Mouse (Mus musculus) forebrain, postnatal 0 days (tissue): ENCODE measurements around the gene Kif1a. TPM values are rescaled to one million over a fixed set of nuclear protein-coding genes. Genes with fewer than 3 reads are reported as not detected.
A peak's percentile ranks its signal among the peaks of the same experiment; 100 is the strongest.

Experiments used
- ATAC-seq: fragments of 200-750 bp; cut with Nextera tagmentation; 2 replicates; pipeline ENCODE4 v1.8.0; 2017; ENCODE audit warnings: mild to moderate bottlenecking, moderate library complexity
- DNase-seq: peaks from one replicate; pipeline ENCODE4 v3.0.0-alpha.2; 2015
- H3K27ac ChIP-seq: fragments of 300-500 bp; sonication (generic); 2 replicates; pipeline ENCODE4 v1.5.1; 2014; ENCODE audit warnings: low read depth, mild to moderate bottlenecking, antibody characterized with exemption, low read length, moderate library complexity, mixed read lengths
- H3K27me3 ChIP-seq: fragments of 300-500 bp; sonication (generic); 2 replicates; pipeline ENCODE4 v1.6.1; 2014; ENCODE audit warnings: mild to moderate bottlenecking, low read length, mixed read lengths; ENCODE audit not compliant: insufficient read depth
- H3K36me3 ChIP-seq: fragments of 300-500 bp; sonication (generic); 2 replicates; pipeline ENCODE4 v1.6.1; 2014; ENCODE audit warnings: mild to moderate bottlenecking, moderate library complexity; ENCODE audit not compliant: insufficient read depth
- H3K4me1 ChIP-seq: fragments of 300-500 bp; sonication (generic); 2 replicates; pipeline ENCODE4 v1.6.1; 2014; ENCODE audit warnings: antibody characterized with exemption; ENCODE audit not compliant: insufficient read depth
- H3K4me2 ChIP-seq: fragments of 300-500 bp; sonication (generic); 2 replicates; pipeline ENCODE4 v1.6.1; 2014; ENCODE audit warnings: low read depth, mild to moderate bottlenecking, moderate library complexity
- H3K4me3 ChIP-seq: fragments of 300-500 bp; sonication (generic); 2 replicates; pipeline ENCODE4 v1.5.1; 2014; ENCODE audit warnings: low read depth, low read length, mixed read lengths
- H3K9ac ChIP-seq: fragments of 300-500 bp; sonication (generic); 2 replicates; pipeline ENCODE4 v1.6.1; 2014; ENCODE audit warnings: mild to moderate bottlenecking
- H3K9me3 ChIP-seq: fragments of 300-500 bp; sonication (generic); 2 replicates; pipeline ENCODE4 v1.6.1; 2016; ENCODE audit warnings: low read length
- CTCF ChIP-seq: sonication (generic); IDR thresholded peaks from 2 replicates; pipeline ENCODE4 v1.5.1; 2016; ENCODE audit warnings: antibody characterized with exemption, control low read depth, low read depth
- WGBS: fragments of 180-500 bp; shearing (Covaris S2); extraction: QIAGEN DNeasy Blood & Tissue Kit; methylation state at CpG from one replicate; pipeline ENCODE4 v1.1.7; 2014; 5-methylcytosine and 5-hydroxymethylcytosine counted together
- polyA plus RNA-seq: library from polyadenylated mRNA; unstranded; fragments of >200 nt; fragmentation: Nextera tagmentation; extraction: Ambion mirVana; gene quantifications from 2 replicates; pipeline ENCODE4 v1.2.1, GENCODE M21; 2015
- total RNA-seq: library from RNA; depleted of rRNA; stranded (reverse); fragments of >200 nt; gene quantifications from 2 replicates; pipeline ENCODE4 v1.2.3, GENCODE M21; 2014

Gene Kif1a
- total and polyA plus RNA-seq, 2 experiments from 2014 or later, result 465 to 564 TPM

DNA sequence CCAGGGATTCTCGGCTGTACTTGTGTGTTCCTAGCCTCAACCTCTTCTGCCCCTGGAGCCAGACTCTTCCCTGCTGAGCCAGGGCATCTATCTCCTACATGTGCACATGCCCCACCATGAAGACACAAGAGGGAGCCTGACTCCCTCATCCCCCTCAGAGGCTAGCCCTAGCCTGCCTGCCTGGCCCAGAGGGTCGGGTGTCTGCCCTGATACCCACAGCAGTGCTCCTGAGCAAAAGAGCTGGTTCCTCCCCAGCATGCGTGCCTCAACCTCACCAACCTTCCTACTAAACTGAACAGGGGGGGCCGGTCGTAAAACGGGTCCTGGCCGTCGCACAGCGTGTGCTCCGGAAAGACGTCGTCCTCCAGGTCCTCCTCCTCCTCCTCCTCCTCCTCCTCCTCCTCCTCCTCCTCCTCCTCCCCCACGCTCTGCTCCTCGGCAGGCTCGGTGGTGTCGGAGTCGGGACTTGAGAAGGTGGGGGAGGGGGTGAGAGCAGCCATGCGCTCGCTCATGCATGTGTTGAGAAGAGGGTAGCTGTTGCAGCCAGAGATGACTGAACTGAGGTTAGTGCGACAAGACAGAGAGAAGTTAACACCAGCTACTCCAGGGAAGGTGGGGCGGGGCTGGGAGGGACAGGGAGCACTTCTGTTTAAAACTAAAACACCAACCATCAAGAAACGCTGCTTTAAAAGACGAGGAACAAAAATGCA lies 50.5 kb downstream of the Kif1a start:
- Histone ChIP-seq H3K4me3 (no peak overlapping the region), H3K4me1 (no peaks in the 10 kb centered on the region), H3K36me3 (peaks cover 97% of the 10 kb centered on the region), H3K9ac (no peak overlapping the region), H3K9me3 (no peaks in the 10 kb centered on the region), H3K27me3 (no peaks in the 10 kb centered on the region), H3K27ac (no peak overlapping the region), H3K4me2 (no peak overlapping the region)
- WGBS, result 70% methylated on average over 18 of the region's 23 CpGs
- no peak for TF ChIP-seq CTCF
- no peak for DNase-seq
- ATAC-seq, result no peak

DNA sequence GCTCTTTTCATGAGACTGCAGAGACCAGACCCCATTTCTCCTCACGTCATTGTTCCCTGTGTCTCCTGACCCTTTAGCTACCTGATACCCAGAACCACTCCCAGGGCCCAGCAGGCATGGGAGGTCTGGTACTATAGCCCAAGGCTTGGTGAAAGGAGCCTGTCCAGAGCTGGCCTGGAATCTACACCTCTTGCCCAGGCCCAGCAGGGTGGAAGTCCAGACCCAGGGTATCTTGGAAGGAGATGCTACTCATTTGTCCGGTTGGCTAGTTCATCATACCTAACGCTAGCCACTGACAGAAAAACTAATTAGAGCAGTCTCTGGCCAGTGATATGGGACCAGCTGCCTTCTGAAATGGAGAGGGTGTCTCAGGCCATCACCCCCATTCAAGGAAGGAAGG lies 51.7 kb downstream of the Kif1a start:
- H3K4me2 ChIP-seq, result no peak overlapping the region
- TF ChIP-seq CTCF, result no peak
- no peak for ATAC-seq

GRCm38 (mm10) chr1:93046153-93046789 lies 55.5 kb downstream of the Kif1a start:
- Histone ChIP-seq H3K9me3 (no peaks in the 10 kb centered on the region), H3K4me2 (no peak overlapping the region), H3K4me1 (no peaks in the 10 kb centered on the region), H3K27me3 (no peaks in the 10 kb centered on the region), H3K4me3 (no peak overlapping the region), H3K36me3 (peaks cover 94% of the 10 kb centered on the region), H3K27ac (no peak overlapping the region), H3K9ac (no peak overlapping the region)
- no peak for DNase-seq
- no peak for ATAC-seq
- 90% methylated on average over 10 of the region's 10 CpGs for WGBS
- no peak for TF ChIP-seq CTCF

More for the DNA sequence above, 51.7 kb downstream of the Kif1a start:
- no peak for DNase-seq
- Histone ChIP-seq H3K27ac (no peak overlapping the region), H3K4me3 (no peak overlapping the region), H3K4me1 (no peaks in the 10 kb centered on the region), H3K9ac (no peak overlapping the region), H3K9me3 (no peaks in the 10 kb centered on the region), H3K36me3 (peaks cover 95% of the 10 kb centered on the region), H3K27me3 (no peaks in the 10 kb centered on the region)
- 91% methylated on average over 3 of the region's 3 CpGs for WGBS

DNA sequence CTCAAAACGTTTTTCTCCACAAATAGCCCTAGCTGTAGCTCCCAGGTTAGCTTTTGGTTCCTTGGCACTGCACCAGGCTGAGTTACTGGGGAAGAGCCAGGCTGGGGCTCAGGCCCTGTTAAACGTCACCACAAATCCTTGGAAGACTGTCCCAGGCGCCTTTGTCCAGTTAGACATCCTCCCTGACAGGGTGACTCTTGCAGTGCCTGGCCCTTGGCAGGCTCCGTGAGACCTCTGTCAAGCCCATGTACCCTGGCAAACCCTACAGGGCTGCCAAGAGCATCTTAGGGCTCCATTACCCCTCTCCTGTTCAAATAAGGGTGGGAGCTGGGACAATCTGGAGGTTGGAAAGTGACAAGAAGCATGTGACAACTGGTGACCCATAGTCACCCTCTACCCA lies 65.8 kb downstream of the Kif1a start:
- peak; percentile 8; the same call in 1 of the 2 replicates for ATAC-seq
- WGBS, result 72% methylated on average over 4 of the region's 4 CpGs
- no peak for DNase-seq

GRCm38 (mm10) chr1:93033989-93034388 lies 67.8 kb downstream of the Kif1a start:
- H3K4me3 ChIP-seq, result no peak overlapping the region
- no peak overlapping the region for H3K4me2 ChIP-seq
- H3K4me1 ChIP-seq, result no peaks in the 10 kb centered on the region
- ATAC-seq (no peak), DNase-seq (no peak)
- no peak for TF ChIP-seq CTCF
- H3K9me3 ChIP-seq, result no peaks in the 10 kb centered on the region
- no peaks in the 10 kb centered on the region for H3K27me3 ChIP-seq
- H3K9ac ChIP-seq, result no peak overlapping the region
- no peak overlapping the region for H3K27ac ChIP-seq
- WGBS, result 68% methylated on average over 8 of the region's 8 CpGs
- peaks cover 93% of the 10 kb centered on the region for H3K36me3 ChIP-seq

More for the DNA sequence above, 65.8 kb downstream of the Kif1a start:
- Histone ChIP-seq H3K4me1 (no peaks in the 10 kb centered on the region), H3K4me3 (no peak overlapping the region), H3K27ac (no peak overlapping the region), H3K9ac (no peak overlapping the region), H3K4me2 (no peak overlapping the region), H3K9me3 (no peaks in the 10 kb centered on the region), H3K27me3 (no peaks in the 10 kb centered on the region), H3K36me3 (peaks cover 98% of the 10 kb centered on the region)
- no peak for TF ChIP-seq CTCF

GRCm38 (mm10) chr1:93031199-93031598 lies 70.6 kb downstream of the Kif1a start:
- 93% methylated on average over 3 of the region's 3 CpGs for WGBS
- Histone ChIP-seq H3K27me3 (no peaks in the 10 kb centered on the region), H3K4me1 (no peaks in the 10 kb centered on the region), H3K9me3 (no peaks in the 10 kb centered on the region), H3K36me3 (peaks cover 92% of the 10 kb centered on the region), H3K4me2 (no peak overlapping the region), H3K9ac (no peak overlapping the region), H3K4me3 (no peak overlapping the region), H3K27ac (no peak overlapping the region)
- DNase-seq, result no peak
- no peak for TF ChIP-seq CTCF
- no peak for ATAC-seq

- Histone ChIP-seq H3K27ac (no peak overlapping the region), H3K36me3 (peaks cover 92% of the 10 kb centered on the region), H3K9ac (no peak overlapping the region), H3K4me2 (no peak overlapping the region), H3K4me3 (no peak overlapping the region), H3K27me3 (no peaks in the 10 kb centered on the region), H3K9me3 (no peaks in the 10 kb centered on the region), H3K4me1 (no peaks in the 10 kb centered on the region)
- no peak for TF ChIP-seq CTCF
- no peak for ATAC-seq
- 86% methylated on average over 2 of the region's 2 CpGs for WGBS
- DNase-seq, result no peak
Observed at GRCm38 (mm10) chr1:93030060-93030459, 71.7 kb downstream of the Kif1a start.
